Mouse (Mus musculus) brown adipose tissue, adult 24 weeks (tissue): Measurements from ENCODE around the gene Rps16. TPM values are rescaled to one million over a fixed set of nuclear protein-coding genes. Genes with fewer than 3 reads are reported as not detected.
A peak's percentile ranks its signal among the peaks of the same experiment; 100 is the strongest.

ENCODE experiments used
- H3K27ac ChIP-seq: fragments of 200-500 bp; replicated peaks from 2 replicates; pipeline ENCODE4 v1.5.1; 2012; ENCODE audit warnings: low read depth, mild to moderate bottlenecking, low read length
- H3K4me1 ChIP-seq: fragments of 200-500 bp; 2 replicates; pipeline ENCODE4 v1.6.1; 2012; ENCODE audit warnings: low read length, mixed read lengths; ENCODE audit not compliant: control insufficient read depth, insufficient read depth, insufficient read length
- H3K4me3 ChIP-seq: fragments of 200-500 bp; 2 replicates; pipeline ENCODE4 v1.5.1; 2012; ENCODE audit warnings: low read depth, mild to moderate bottlenecking, low read length, moderate library complexity; ENCODE audit not compliant: insufficient read depth
- polyA plus RNA-seq: library from polyadenylated mRNA; stranded (reverse); fragments of >200 nt; gene quantifications from 2 replicates; pipeline ENCODE4 v1.2.4, GENCODE M21; 2012; ENCODE audit not compliant: missing spikeins, insufficient read depth, insufficient read length

Gene Rps16
- polyA plus RNA-seq, 1 experiment, result 404 TPM

DNA sequence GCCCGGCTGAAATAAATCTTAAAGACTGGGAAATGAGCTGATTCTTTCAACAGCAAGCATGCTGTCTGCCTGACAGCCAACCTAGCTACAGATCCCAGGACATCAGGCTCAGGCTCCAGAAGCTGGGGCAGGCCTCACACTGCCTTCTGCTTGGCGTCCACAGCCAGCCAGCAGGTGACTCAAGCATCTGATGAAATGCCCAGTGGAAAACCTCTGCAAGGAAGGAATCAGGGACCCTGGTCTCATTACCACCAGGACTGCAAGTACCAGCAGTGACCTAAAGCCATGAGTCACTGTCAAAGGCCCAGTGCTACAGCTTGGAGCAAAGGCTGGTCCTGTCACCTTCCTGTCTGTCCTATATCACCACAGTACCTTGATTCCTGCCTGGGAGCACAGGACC is 15.0 kb upstream of the Rps16 start:
- H3K27ac ChIP-seq, result no peak overlapping the region
- H3K4me3 ChIP-seq, result no peak overlapping the region
- peaks cover 2% of the 10 kb centered on the region; the same call in 1 of the 2 replicates for H3K4me1 ChIP-seq

DNA sequence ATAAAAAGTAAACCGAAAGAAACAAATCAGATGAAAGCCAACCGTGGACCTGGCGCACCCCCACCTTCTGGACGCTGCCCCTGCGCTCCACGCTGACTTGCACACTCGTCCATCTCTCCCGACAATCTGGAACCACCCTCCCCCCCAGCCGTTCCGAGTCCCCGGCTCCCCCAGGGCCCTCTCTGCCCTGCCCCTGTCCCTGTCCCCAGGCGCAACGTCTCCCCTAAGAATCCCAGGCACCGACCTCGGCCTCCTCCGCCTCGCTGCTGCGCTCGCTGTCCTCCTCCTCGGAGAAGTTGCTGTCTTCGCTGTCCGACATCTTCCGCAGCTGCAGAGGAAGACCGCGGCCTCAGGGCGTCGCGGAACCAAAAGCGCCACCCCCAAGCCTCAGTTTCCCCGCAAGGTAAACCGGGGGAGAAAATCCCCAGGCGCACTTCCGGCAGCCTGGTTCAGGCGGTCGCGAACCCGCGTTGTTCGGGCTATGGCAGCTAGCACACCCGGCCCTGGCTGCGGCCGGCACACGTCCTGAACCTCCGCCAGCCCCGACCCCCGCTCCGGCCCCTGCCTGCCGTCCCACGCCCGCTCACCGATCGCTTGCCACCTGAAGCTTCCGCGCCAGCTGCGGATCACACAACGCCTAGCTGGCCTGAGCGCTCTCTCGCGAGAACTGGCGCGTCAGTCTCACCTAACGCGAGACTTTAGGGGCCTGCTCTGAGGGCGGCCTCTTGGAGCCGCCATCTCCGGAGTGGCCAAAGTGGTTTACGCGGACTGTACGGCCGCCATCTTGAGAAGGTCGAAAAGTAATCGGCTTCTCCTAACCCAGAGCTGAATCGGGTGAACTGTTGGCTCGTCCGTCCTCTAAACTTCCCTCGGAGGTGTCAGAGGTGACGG is 12.1 kb upstream of the Rps16 start, which contains the start of gene Supt5:
Gene Supt5, minus strand, starts transcription at position 639 of the 891 bp plus-strand sequence.
- Histone ChIP-seq H3K4me1 (peaks cover 2% of the 10 kb centered on the region; the same call in 1 of the 2 replicates), H3K4me3 (peak within 1 kb of the TSS; percentile 91), H3K27ac (peak within 1 kb of the TSS; percentile 97)

DNA sequence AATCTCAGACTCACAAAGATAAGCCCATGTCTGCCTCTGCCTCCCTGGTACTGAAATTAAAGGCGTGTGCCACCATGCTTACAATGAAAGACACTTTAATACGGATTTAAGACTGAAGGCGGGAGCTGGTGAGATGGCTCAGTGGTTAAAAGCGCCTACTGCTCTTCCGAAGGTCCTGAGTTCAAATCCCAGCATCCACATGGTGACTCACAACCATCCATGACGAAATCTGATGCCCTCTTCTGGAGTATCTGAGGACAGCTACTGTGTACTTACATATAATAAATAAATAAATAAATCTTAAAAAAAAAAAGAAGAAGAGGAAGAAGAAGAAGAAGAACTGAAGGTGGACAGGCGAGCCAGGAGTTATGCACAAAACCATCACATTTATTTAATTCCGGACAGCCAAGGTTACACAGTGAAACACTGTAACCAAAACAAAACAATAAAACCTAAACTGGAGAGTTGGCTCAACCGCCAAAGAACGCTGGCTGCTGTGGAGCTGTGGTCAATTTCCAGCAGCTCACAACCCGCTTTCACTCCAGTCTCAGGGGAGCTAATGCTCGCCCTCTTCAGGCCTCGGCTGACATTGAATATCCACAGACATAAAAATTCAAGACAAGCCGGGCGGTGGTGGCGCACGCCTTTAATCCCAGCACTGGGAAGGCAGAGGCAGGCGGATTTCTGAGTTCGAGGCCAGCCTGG is 11.1 kb upstream of the Rps16 start:
- H3K4me3 ChIP-seq, result peak overlapping the region; percentile 65
- peaks cover 2% of the 10 kb centered on the region; the same call in 1 of the 2 replicates for H3K4me1 ChIP-seq
- peak overlapping the region; percentile 97 for H3K27ac ChIP-seq

DNA sequence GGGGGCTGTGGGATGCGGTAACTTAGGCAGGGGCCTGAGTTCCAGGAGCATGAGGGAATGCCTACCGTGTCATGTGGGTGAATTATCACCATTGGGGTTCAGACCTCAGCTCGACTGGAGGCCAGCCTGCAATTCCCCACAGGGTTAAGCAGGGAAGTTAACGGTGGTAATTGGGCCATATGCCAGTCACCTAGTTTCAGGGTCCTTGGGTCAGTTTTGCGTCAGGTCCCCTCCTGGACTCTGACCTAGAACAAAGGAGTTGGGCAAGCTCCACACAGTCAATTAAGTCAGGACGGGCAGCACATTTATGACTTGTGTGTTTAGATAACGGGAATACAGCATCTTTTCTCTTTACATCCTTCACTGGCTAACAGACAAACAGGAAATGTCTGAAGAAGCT is 9.1 kb upstream of the Rps16 start:
- Histone ChIP-seq H3K4me1 (no peaks in the 10 kb centered on the region), H3K4me3 (no peak overlapping the region), H3K27ac (no peak overlapping the region)

DNA sequence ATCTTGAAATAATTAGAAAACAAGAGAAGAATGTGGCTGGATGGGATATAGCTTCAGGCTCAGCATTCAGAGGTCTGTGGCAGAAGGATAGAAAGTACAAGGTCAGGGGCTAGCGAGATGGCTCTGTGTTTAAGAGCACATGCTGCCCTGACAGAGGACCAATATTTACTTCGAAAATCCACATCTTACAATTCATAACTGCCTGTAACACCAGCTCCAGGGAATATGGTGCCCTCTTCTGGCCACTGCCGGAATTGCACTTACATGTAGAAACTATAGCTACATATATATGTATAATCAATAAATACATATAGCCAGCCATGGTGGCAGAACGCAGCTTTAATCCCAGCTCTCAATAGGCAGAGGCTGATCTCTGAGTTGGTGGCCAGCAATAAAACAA is 5.8 kb upstream of the Rps16 start:
- 0 out of 2 replicates have a peak, but pooled peaks cover under 1% of the 10 kb centered on the region for H3K4me1 ChIP-seq
- no peak overlapping the region for H3K4me3 ChIP-seq

DNA sequence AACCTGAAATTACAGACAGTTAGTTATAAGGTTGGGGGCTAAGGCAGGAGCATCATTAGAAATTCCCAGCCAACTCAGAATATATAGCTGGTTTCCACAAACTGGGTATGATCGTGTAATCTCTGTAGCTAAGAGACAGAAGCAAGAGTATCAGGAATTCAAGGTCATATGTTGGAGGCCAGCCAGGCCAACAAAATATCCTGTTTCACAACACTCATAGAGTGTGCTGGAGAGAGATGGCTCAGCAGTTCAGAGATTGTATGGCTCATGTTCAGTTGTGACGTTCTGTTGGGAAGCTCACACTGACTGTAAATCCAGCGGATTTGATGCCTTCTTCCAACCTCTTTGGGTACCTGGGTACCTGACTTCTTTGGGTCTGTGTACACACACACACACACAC is 2.7 kb upstream of the Rps16 start:
- Histone ChIP-seq H3K4me1 (peaks cover 7% of the 10 kb centered on the region; the same call in 1 of the 2 replicates), H3K27ac (no peak overlapping the region)

More for the DNA sequence above, 5.8 kb upstream of the Rps16 start:
- no peak overlapping the region for H3K27ac ChIP-seq

DNA sequence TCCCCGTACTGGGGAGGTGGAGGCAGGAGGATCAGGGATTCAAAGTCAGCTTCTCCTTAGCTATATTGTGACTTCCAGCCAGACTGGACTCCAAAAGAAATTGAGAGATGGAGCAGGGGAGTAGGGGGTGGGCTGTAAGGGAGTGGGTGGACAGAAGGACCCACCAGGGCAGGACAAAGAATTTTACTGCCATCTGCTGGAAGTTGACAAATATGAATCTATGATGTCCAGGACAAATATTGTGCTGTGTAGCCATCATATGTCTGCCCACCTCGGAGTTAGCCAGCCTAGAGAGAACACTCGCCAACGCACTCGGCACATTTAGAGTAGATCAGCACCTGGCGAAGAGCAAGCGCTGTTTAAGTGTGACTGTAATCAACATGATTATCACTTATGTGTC is 1.9 kb upstream of the Rps16 start:
- H3K4me3 ChIP-seq, result no peak overlapping the region
- no peak overlapping the region for H3K27ac ChIP-seq
- H3K4me1 ChIP-seq, result peaks cover 7% of the 10 kb centered on the region; the same call in 1 of the 2 replicates

More for the DNA sequence above, 2.7 kb upstream of the Rps16 start:
- no peak overlapping the region for H3K4me3 ChIP-seq

DNA sequence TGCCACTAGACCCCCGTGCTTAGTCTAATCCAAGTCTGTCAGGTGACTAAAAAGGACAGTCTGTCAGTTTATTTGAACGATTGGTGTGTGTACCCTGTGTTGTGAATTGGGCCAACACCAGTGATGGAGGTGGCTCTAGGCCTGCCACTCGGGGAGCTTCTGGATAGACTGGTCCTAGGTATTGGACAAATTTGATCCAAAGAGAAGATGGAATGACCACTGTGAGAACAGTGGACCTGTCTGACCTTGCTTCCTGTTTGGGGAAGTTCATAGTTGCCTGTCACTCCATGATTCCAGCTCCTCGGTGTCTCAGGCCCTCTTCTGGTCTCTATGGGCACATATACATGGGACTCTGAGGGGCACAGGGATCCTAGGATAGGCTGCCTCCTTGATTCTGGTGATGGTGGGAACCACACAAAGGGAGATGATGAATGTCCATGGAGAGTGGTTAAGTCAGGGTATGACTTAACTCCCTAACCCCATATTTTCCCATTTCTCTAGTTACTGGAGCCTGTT is 1.3 kb downstream of the Rps16 start:
- peaks cover 7% of the 10 kb centered on the region; the same call in 1 of the 2 replicates for H3K4me1 ChIP-seq
- peak overlapping the region; percentile 84 for H3K4me3 ChIP-seq
- no peak overlapping the region for H3K27ac ChIP-seq

DNA sequence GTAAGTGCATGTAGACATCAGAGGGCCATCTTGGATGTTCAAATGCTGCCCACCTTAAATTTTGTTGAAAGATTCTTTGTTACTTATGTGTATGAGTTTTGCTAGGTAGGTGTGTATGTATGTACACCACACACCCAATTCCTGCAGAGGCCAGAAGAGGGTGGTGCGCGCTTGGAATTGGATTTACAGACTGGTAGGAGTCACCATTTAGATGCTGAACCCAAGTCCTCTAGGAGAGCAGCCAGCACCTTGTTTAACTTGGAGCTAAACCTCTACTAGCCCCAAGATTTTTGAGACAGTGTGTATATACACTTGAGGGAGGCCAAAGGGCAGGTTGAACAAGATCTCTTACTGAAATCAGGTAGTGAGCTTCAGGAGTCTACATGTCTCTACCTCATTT is 2.8 kb downstream of the Rps16 start:
- H3K4me1 ChIP-seq, result peaks cover 9% of the 10 kb centered on the region
- no peak overlapping the region for H3K27ac ChIP-seq
- H3K4me3 ChIP-seq, result no peak overlapping the region

DNA sequence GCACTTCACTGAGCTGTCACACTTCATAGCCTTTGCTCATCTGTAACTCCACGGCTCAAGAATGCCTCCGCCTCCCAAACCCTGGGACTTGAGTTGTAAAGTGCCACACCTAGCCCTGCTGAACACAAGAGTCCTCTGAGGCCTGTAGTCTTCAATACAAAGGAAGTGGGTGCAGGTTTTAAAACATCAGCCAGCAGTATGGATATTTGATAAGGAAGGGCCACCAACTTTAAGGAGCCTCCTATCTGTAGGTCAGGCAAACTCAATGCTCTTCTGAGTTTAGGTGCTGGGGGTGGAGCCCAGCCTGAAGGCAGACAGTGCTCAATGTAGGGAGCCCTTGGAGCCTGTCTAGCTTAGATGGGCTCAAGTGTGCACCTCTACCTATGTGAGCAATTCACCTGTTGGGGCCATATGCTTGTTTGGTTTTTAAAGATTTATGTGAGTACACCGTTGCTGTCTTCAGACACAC is 3.7 kb downstream of the Rps16 start:
- Histone ChIP-seq H3K27ac (no peak overlapping the region), H3K4me1 (peaks cover 9% of the 10 kb centered on the region)

DNA sequence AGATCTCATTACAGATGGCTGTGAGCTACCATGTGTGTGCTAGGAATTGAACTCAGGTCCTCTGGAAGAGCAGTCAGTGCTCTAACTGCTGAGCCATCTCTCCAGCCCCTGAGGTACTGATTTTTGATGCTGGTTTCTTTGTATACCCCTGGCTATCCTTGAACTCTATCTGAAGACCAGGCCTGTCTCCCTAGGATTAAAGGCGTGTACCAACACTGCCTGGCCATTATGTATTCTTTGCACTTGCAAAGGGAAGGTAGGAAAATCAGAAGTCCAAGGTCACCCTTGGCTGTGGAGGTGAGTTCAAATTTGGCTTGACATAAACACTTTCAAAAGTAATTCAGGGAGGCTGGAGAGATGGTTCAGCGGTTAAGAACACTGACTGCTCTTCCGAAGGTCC is 4.1 kb downstream of the Rps16 start:
- H3K4me3 ChIP-seq, result no peak overlapping the region
- peaks cover 9% of the 10 kb centered on the region for H3K4me1 ChIP-seq
- H3K27ac ChIP-seq, result no peak overlapping the region

More for the DNA sequence above, 3.7 kb downstream of the Rps16 start:
- no peak overlapping the region for H3K4me3 ChIP-seq

DNA sequence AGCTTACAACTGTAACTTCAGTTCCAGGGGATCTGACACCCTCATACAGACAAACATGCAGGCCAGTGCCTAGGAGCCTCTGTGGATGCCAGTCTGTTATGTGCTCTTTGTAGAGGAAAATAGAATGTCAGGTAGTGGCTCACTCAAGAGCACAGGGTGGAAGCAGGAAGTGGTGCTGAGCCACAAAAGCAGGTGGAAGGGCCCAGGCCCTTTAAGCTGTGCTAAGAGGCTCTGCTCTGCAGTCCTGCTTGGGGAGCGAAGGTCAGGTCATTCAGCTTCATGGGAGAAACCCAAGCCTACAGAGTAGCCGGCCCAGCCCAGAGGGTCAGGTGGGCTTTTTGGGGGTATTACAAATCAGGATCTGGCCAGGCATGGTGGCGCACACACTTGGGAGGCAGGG is 4.8 kb downstream of the Rps16 start:
- H3K27ac ChIP-seq, result no peak overlapping the region
- H3K4me3 ChIP-seq, result no peak overlapping the region
- H3K4me1 ChIP-seq, result peaks cover 6% of the 10 kb centered on the region

DNA sequence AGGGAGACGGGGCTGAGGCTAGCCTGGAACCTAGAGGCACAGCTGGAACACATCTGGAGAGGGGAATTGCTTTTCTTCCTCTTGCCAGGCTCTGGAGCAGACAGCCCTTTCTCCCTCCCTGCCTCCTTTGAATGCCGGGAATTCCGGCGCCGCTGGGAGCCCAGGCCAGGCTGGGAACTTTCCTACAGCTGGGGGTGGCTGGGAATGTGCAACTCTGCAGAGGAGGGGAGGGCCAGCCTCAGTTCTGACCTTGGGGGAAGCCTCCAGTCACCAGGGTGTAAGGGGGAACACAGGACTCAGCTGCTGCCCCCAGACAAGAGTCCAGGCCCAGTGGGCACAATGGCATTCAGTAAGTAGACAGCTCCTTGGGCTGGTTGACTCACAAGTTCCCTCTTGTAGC is 6.5 kb downstream of the Rps16 start:
- no peak overlapping the region for H3K4me3 ChIP-seq
- H3K4me1 ChIP-seq, result peaks cover 2% of the 10 kb centered on the region

DNA sequence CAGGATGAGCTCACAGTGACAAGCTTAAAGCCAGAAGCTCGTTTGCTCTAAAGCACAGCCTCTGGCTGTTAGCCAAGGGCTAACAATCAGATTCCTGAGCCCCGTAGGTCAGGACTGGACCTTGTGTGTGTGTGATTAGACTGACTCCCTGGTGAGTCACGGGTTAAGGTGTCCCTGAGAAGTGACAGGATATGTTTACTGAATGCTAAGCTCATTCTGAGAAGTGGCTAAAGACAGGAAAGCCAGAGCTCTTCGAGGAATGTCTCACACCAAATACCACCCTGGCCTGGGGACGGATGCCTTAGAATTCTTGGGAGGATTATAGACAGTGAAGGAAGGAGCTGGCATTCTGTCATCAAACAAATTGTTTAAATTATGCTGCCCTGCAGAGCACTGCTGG is 7.5 kb downstream of the Rps16 start:
- no peak overlapping the region for H3K4me3 ChIP-seq
- H3K27ac ChIP-seq, result peak overlapping the region; percentile 31; the same call in 1 of the 2 replicates
- H3K4me1 ChIP-seq, result peaks cover 2% of the 10 kb centered on the region; the same call in 1 of the 2 replicates

More for the DNA sequence above, 6.5 kb downstream of the Rps16 start:
- no peak overlapping the region; the same call in 1 of the 2 replicates for H3K27ac ChIP-seq

DNA sequence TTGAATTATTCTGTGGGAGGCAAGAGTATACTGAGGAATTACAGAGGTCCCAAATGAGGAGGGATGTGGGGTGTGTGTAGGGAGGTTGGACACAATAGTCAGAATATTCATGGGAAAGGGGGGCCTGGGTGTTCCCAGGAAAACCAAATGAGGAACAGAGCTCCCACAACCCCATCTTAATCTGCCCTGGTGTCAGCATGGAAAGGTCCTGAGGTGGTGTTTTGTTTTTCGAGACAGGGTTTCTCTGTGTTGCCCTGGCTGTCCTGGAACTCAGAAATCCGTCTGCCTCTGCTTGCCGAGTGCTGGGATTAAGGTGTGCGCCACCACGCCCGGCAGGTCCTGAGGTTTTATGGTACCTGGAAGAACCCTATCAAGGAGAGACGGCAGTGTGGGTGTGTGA is 8.0 kb downstream of the Rps16 start:
- Histone ChIP-seq H3K4me3 (no peak overlapping the region), H3K27ac (peak overlapping the region; percentile 31; the same call in 1 of the 2 replicates), H3K4me1 (peaks cover 2% of the 10 kb centered on the region; the same call in 1 of the 2 replicates)
